Mouse (Mus musculus): ENCODE data around the gene Hhip.

- TF ChIP-seq CTCF (IDR thresholded peaks at IDR 0.05; ENCODE audit: low read depth) (no peak), EP300 (IDR thresholded peaks at IDR 0.05; ENCODE audit: low read depth) (no peak)
Measured at GRCm38 (mm10) chr8:80048256-80048655, 9.6 kb downstream of the Hhip start.
